Mouse (Mus musculus) liver, embryonic 14.5 days (tissue): Measurements from ENCODE around the gene Gdpd5. TPM values are rescaled to one million over a fixed set of nuclear protein-coding genes. Genes with fewer than 3 reads are reported as not detected.
A peak's percentile ranks its signal among the peaks of the same experiment; 100 is the strongest.
"Not testable (repeated sequence)": the region's sequence is repeated elsewhere in the genome, so short reads cannot be mapped to it uniquely, and the experiment has no call there.

ENCODE experiments used
- ATAC-seq: fragments of 200-750 bp; cut with Nextera tagmentation; 2 replicates; pipeline ENCODE4 v1.8.0; 2017; ENCODE audit warnings: moderate number of reproducible peaks, mild to moderate bottlenecking, moderate library complexity; ENCODE audit not compliant: insufficient read depth
- DNase-seq, 3 experiments: peaks; one replicate each; pipeline ENCODE4 v3.0.0-alpha.2; 2012 to 2013; ENCODE audit warnings: low read depth in 3 of 3, low spot score in 3 of 3
- H3K27ac ChIP-seq: fragments of 300-500 bp; sonication (generic); 2 replicates; pipeline ENCODE4 v1.5.1; 2014; ENCODE audit warnings: moderate library complexity, mild to moderate bottlenecking, control low read depth, inconsistent platforms
- H3K27me3 ChIP-seq: fragments of 300-500 bp; sonication (generic); 2 replicates; pipeline ENCODE4 v1.6.1; 2014; ENCODE audit warnings: mild to moderate bottlenecking, low read length, moderate library complexity; ENCODE audit not compliant: control insufficient read depth, insufficient read depth
- H3K36me3 ChIP-seq: fragments of 300-500 bp; sonication (generic); replicated peaks from 2 replicates; pipeline ENCODE4 v1.6.1; 2014; ENCODE audit warnings: low read depth; ENCODE audit not compliant: control insufficient read depth, insufficient read depth
- H3K4me1 ChIP-seq, 2 experiments: fragments of 200-500 bp in 1 of 2; fragments of 300-500 bp in 1 of 2; sonication (generic) in 1 of 2; replicated peaks; 2 replicates each; pipeline ENCODE4 v1.6.1; 2012 to 2014; ENCODE audit warnings: antibody characterized with exemption in 1 of 2, inconsistent platforms in 1 of 2, low read length in 1 of 2; ENCODE audit not compliant: control insufficient read depth in 2 of 2, insufficient read depth in 2 of 2
- H3K4me2 ChIP-seq: fragments of 300-500 bp; sonication (generic); 2 replicates; pipeline ENCODE4 v1.6.1; 2014; ENCODE audit warnings: low read depth, mild to moderate bottlenecking, control low read depth, moderate library complexity
- H3K4me3 ChIP-seq, 2 experiments: fragments of 200-500 bp in 1 of 2; fragments of 300-500 bp in 1 of 2; sonication (generic) in 1 of 2; 2 replicates each; pipeline ENCODE4 v1.5.1; 2012 to 2014; ENCODE audit warnings: low read depth in 2 of 2, low read length in 2 of 2, mild to moderate bottlenecking in 2 of 2, control low read depth in 1 of 2, inconsistent platforms in 1 of 2, moderate library complexity in 1 of 2; ENCODE audit not compliant: insufficient read depth in 1 of 2
- H3K9ac ChIP-seq: fragments of 300-500 bp; sonication (generic); replicated peaks from 2 replicates; pipeline ENCODE4 v1.6.1; 2014; ENCODE audit warnings: mild to moderate bottlenecking, control low read depth, moderate library complexity
- H3K9me3 ChIP-seq: fragments of 300-500 bp; sonication (generic); 2 replicates; pipeline ENCODE4 v1.6.1; 2016; ENCODE audit warnings: low read length, mixed read lengths; ENCODE audit not compliant: control insufficient read depth
- CTCF ChIP-seq: IDR thresholded peaks from 2 replicates; pipeline ENCODE4 v1.5.1; 2016; ENCODE audit warnings: antibody characterized with exemption, low read depth, control low read depth
- EP300 ChIP-seq: IDR thresholded peaks from 2 replicates; pipeline ENCODE4 v1.6.1; 2016; ENCODE audit warnings: antibody characterized with exemption, low read depth
- WGBS: fragments of 180-500 bp; shearing (Covaris S2); extraction: QIAGEN DNeasy Blood & Tissue Kit; methylation state at CpG from one replicate; pipeline ENCODE4 v1.1.7; 2014; ENCODE audit not compliant: insufficient replicate concordance; 5-methylcytosine and 5-hydroxymethylcytosine counted together
- polyA plus RNA-seq, 2 experiments: library from polyadenylated mRNA; depleted of rRNA in 1 of 2; stranded (reverse) in 1 of 2; unstranded in 1 of 2; fragments of >200 nt; fragmentation: Nextera tagmentation in 1 of 2; extraction: Ambion mirVana in 1 of 2; gene quantifications; 2 replicates each; pipeline versions ENCODE4 v1.2.1 to v1.2.3; 2012 to 2014

Gene Gdpd5
- polyA plus RNA-seq, 2 experiments = 0.81 to 0.85 TPM

GRCm38 (mm10) chr7:99360021-99360802 lies 21.0 kb upstream of the Gdpd5 start:
- peaks cover 0 to 7% of the 10 kb centered on the region in 2 experiments; a peak in 1 of 4 replicates for H3K4me1 ChIP-seq
- H3K4me3 ChIP-seq = no peak overlapping the region
- no peak for DNase-seq
- 25% methylated on average over 10 of the region's 10 CpGs for WGBS
- H3K27me3 ChIP-seq = no peaks in the 10 kb centered on the region
- no peak for TF ChIP-seq EP300
- TF ChIP-seq CTCF = no peak
- no peaks in the 10 kb centered on the region for H3K36me3 ChIP-seq
- H3K27ac ChIP-seq = no peak overlapping the region
- H3K9ac ChIP-seq = no peak overlapping the region
- peak; percentile 63; the same call in 1 of the 2 replicates for ATAC-seq
- no peaks in the 10 kb centered on the region for H3K9me3 ChIP-seq
- no peak overlapping the region for H3K4me2 ChIP-seq

- 43% methylated on average over 8 of the region's 8 CpGs for WGBS
- no peaks in the 10 kb centered on the region for H3K9me3 ChIP-seq
- no peak overlapping the region for H3K9ac ChIP-seq
- no peak for ATAC-seq
- H3K27ac ChIP-seq = no peak overlapping the region
- no peaks in the 10 kb centered on the region for H3K27me3 ChIP-seq
- H3K4me1 ChIP-seq = peaks cover 0 to 7% of the 10 kb centered on the region in 2 experiments; a peak in 1 of 4 replicates
- DNase-seq = no peak
- TF ChIP-seq EP300 = no peak
- no peak for TF ChIP-seq CTCF
- no peak overlapping the region for H3K4me3 ChIP-seq
- H3K36me3 ChIP-seq = no peaks in the 10 kb centered on the region
- H3K4me2 ChIP-seq = no peak overlapping the region
Measured at GRCm38 (mm10) chr7:99360803-99361414, 20.3 kb upstream of the Gdpd5 start.

- TF ChIP-seq CTCF = no peak
- no peak for TF ChIP-seq EP300
- Histone ChIP-seq H3K27ac (no peak overlapping the region), H3K4me1 (peaks cover 0 to 5% of the 10 kb centered on the region in 2 experiments; a peak in 1 of 4 replicates), H3K36me3 (no peaks in the 10 kb centered on the region), H3K27me3 (no peaks in the 10 kb centered on the region), H3K9me3 (no peaks in the 10 kb centered on the region), H3K4me3 (no peak overlapping the region), H3K4me2 (no peak overlapping the region), H3K9ac (no peak overlapping the region)
- no peak for DNase-seq
- no peak for ATAC-seq
- 54% methylated on average over 2 of the region's 2 CpGs for WGBS
Measured at GRCm38 (mm10) chr7:99362137-99362536, 19.1 kb upstream of the Gdpd5 start.

- DNase-seq (peak in 1 of 3 experiments; percentile 17), ATAC-seq (no peak)
- TF ChIP-seq EP300 (no peak), CTCF (peak; percentile 80)
- Histone ChIP-seq H3K9ac (no peak overlapping the region), H3K4me1 (peaks cover 0 to 4% of the 10 kb centered on the region in 2 experiments; a peak in 1 of 4 replicates), H3K27ac (no peak overlapping the region), H3K9me3 (no peaks in the 10 kb centered on the region), H3K4me3 (no peak overlapping the region), H3K36me3 (no peaks in the 10 kb centered on the region), H3K27me3 (no peaks in the 10 kb centered on the region), H3K4me2 (no peak overlapping the region)
- 2% methylated on average over 5 of the region's 5 CpGs for WGBS
Measured at GRCm38 (mm10) chr7:99365069-99365468, 16.1 kb upstream of the Gdpd5 start.

GRCm38 (mm10) chr7:99366716-99367115 lies 14.5 kb upstream of the Gdpd5 start:
- TF ChIP-seq EP300 (no peak), CTCF (no peak)
- no peak overlapping the region for H3K4me2 ChIP-seq
- H3K27me3 ChIP-seq = no peaks in the 10 kb centered on the region
- WGBS = 54% methylated on average over 6 of the region's 6 CpGs
- no peak overlapping the region for H3K27ac ChIP-seq
- no peaks in the 10 kb centered on the region for H3K9me3 ChIP-seq
- no peaks in the 10 kb centered on the region for H3K4me1 ChIP-seq
- ATAC-seq (no peak), DNase-seq (no peak)
- H3K36me3 ChIP-seq = no peaks in the 10 kb centered on the region
- H3K4me3 ChIP-seq = no peak overlapping the region
- no peak overlapping the region for H3K9ac ChIP-seq

GRCm38 (mm10) chr7:99374325-99374724 lies 6.9 kb upstream of the Gdpd5 start:
- not testable (repeated sequence) for H3K36me3 ChIP-seq, H3K9ac ChIP-seq, DNase-seq, H3K27me3 ChIP-seq, H3K9me3 ChIP-seq, H3K4me2 ChIP-seq, ATAC-seq, H3K27ac ChIP-seq, H3K4me1 ChIP-seq, H3K4me3 ChIP-seq
- WGBS = 61% methylated on average over 3 of the region's 3 CpGs
